Mouse (Mus musculus) hindbrain, embryonic 14.5 days (tissue): Measurements from ENCODE around the gene Cdon. TPM values are rescaled to one million over a fixed set of nuclear protein-coding genes. Genes with fewer than 3 reads are reported as not detected.

Source experiments
- ATAC-seq: fragments of 200-750 bp; cut with Nextera tagmentation; 2 replicates; pipeline ENCODE4 v1.8.0; 2017; ENCODE audit warnings: moderate number of reproducible peaks, mild to moderate bottlenecking, moderate TSS enrichment, moderate library complexity; ENCODE audit not compliant: low FRiP score
- DNase-seq: peaks from one replicate; pipeline ENCODE4 v3.0.0-alpha.2; 2015; ENCODE audit warnings: low spot score
- H3K27ac ChIP-seq: fragments of 300-500 bp; sonication (generic); 2 replicates; pipeline ENCODE4 v1.5.1; 2014; ENCODE audit warnings: mild to moderate bottlenecking, moderate library complexity
- H3K27me3 ChIP-seq: fragments of 300-500 bp; sonication (generic); 2 replicates; pipeline ENCODE4 v1.6.1; 2014; ENCODE audit warnings: mild to moderate bottlenecking, low read length, mixed read lengths; ENCODE audit not compliant: control insufficient read depth, insufficient read depth
- H3K36me3 ChIP-seq: fragments of 300-500 bp; sonication (generic); replicated peaks from 2 replicates; pipeline ENCODE4 v1.6.1; 2014; ENCODE audit not compliant: control insufficient read depth, insufficient read depth
- H3K4me1 ChIP-seq: fragments of 300-500 bp; sonication (generic); replicated peaks from 2 replicates; pipeline ENCODE4 v1.6.1; 2014; ENCODE audit warnings: antibody characterized with exemption, low read length, mixed read lengths; ENCODE audit not compliant: control insufficient read depth, insufficient read depth
- H3K4me2 ChIP-seq: fragments of 300-500 bp; sonication (generic); replicated peaks from 2 replicates; pipeline ENCODE4 v1.6.1; 2014; ENCODE audit warnings: mild to moderate bottlenecking, moderate library complexity
- H3K4me3 ChIP-seq: fragments of 300-500 bp; sonication (generic); replicated peaks from 2 replicates; pipeline ENCODE4 v1.5.1; 2014; ENCODE audit warnings: mild to moderate bottlenecking, low read length
- H3K9ac ChIP-seq: fragments of 300-500 bp; sonication (generic); 2 replicates; pipeline ENCODE4 v1.6.1; 2014
- H3K9me3 ChIP-seq: fragments of 300-500 bp; sonication (generic); 2 replicates; pipeline ENCODE4 v1.6.1; 2016; ENCODE audit warnings: low read length; ENCODE audit not compliant: control insufficient read depth
- WGBS: fragments of 180-500 bp; shearing (Covaris S2); extraction: QIAGEN DNeasy Blood & Tissue Kit; methylation state at CpG from one replicate; pipeline ENCODE4 v1.1.7; 2014; 5-methylcytosine and 5-hydroxymethylcytosine counted together
- polyA plus RNA-seq: library from polyadenylated mRNA; unstranded; fragments of >200 nt; fragmentation: Nextera tagmentation; extraction: Ambion mirVana; gene quantifications from 2 replicates; pipeline ENCODE4 v1.2.1, GENCODE M21; 2014

The Cdon gene
- polyA plus RNA-seq, 1 experiment from 2014 or later, result 5.0 TPM

DNA sequence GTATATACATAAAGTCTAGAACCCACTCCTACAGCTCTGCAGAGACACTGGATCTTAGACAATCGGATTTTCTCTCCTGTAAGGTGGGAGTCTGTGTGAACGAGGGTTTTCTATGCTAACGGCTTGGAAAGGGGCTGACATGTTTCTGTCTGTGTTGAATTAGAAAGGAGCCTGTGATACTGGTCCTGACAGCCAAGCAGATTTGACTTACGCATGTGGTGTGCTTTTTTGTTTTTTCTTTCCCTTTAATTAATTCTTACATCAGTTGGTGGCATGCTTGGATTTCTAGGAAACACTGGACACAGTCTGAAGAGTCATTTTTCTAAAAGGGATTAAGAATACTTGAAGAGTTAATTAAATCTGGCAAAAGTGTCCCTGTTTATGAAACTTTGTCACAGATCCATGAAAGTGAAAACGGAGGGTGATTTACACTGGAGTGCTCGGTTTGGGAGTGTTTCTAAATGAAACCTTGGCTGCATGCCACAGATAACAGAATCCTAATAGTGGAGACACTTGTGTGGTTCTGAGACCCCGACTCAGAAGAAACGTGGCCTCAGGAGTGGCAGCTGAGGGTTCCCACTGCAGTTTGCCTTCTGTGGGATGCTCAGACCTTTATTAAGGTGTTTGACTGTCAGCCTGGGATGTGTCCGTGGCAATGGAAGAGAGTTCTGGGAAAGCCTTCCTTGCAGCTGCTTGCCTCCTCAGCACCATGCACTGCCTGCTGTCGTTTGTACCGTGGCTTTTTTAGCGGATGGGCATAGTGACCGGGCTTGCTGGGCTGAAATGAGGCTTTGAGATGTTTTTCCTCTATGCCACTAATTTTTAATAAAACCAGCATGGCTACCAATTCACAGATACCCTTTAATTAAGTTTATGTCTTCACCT lies 61.3 kb downstream of the Cdon start:
- H3K4me3 ChIP-seq, result no peak overlapping the region

DNA sequence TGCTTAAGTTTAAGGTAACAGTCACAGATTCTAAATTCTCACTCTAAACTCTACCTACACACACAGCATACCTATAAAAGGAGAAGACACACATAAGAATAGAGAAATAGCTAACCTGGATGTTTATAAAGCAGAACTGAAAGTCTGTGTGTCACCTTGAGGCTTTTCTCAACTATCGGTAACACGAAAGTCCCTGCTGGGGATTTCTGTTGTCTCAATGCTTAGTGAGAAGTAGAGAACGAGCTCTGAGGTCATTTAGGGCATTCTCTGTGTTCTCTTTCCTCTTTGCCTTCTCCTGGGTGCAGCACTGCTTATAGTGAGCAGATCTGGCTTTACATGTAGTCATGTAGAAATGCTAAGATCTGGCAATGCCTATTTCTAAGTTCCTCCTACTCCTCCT lies 63.0 kb downstream of the Cdon start:
- Histone ChIP-seq H3K4me3 (no peak overlapping the region), H3K9ac (no peak overlapping the region), H3K27me3 (no peaks in the 10 kb centered on the region), H3K36me3 (peaks cover 67% of the 10 kb centered on the region), H3K4me1 (no peaks in the 10 kb centered on the region), H3K9me3 (no peaks in the 10 kb centered on the region), H3K27ac (no peak overlapping the region), H3K4me2 (no peak overlapping the region)
- WGBS, result 89% methylated on average over 3 of the region's 3 CpGs
- DNase-seq, result no peak
- ATAC-seq, result no peak

More for the DNA sequence above, 61.3 kb downstream of the Cdon start:
- Histone ChIP-seq H3K9ac (no peak overlapping the region), H3K36me3 (peaks cover 74% of the 10 kb centered on the region), H3K4me1 (no peaks in the 10 kb centered on the region), H3K4me2 (no peak overlapping the region), H3K27me3 (no peaks in the 10 kb centered on the region), H3K9me3 (no peaks in the 10 kb centered on the region), H3K27ac (no peak overlapping the region)
- 69% methylated on average over 13 of the region's 13 CpGs for WGBS
- no peak for ATAC-seq
- DNase-seq, result no peak

DNA sequence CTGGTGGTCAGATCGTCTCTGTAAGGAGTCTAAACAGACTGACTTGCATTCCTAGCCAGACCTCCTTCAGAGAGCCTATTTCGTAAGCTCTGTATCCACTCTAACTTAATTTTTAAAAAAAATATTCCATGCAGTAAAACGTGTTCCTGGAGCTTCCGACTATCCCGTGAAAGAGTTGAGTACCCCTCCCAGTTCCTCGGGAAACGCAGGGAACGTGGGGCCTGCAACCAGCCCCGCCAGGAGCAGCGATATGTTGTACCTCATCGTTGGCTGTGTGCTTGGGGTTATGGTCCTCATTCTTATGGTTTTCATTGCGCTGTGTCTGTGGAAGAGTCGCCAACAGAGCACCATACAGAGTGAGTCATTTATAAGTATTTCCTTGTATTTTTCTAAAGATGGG lies 65.7 kb downstream of the Cdon start:
- no peaks in the 10 kb centered on the region for H3K9me3 ChIP-seq
- H3K4me1 ChIP-seq, result no peaks in the 10 kb centered on the region
- no peak overlapping the region for H3K27ac ChIP-seq
- no peak overlapping the region for H3K4me2 ChIP-seq
- H3K4me3 ChIP-seq, result no peak overlapping the region
- WGBS, result 90% methylated on average over 13 of the region's 13 CpGs
- H3K27me3 ChIP-seq, result no peaks in the 10 kb centered on the region
- no peak overlapping the region for H3K9ac ChIP-seq
- no peak for ATAC-seq
- H3K36me3 ChIP-seq, result peaks cover 74% of the 10 kb centered on the region
- no peak for DNase-seq

DNA sequence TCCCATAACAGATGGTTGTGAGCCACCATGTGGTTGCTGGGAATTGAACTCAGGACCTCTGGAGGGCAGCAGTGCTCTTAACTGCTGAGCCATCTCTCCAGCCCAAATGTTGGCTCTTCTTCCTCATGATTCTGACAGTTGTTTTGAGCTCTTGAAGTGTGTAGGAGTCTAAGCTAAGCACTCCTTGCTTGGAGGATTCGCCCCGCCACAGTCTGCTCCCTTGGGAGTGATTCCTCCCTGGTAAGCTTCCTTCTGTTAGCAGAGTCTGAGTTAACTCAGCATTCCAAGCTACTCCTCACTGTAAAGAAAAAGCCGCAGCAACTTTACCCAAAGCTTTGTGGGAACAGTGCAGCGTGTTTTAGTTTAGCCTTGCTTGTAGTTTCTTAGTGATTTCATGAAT lies 67.6 kb downstream of the Cdon start:
- Histone ChIP-seq H3K9me3 (no peaks in the 10 kb centered on the region), H3K4me1 (no peaks in the 10 kb centered on the region), H3K27ac (no peak overlapping the region), H3K36me3 (peaks cover 60% of the 10 kb centered on the region), H3K4me2 (no peak overlapping the region), H3K4me3 (no peak overlapping the region), H3K27me3 (no peaks in the 10 kb centered on the region), H3K9ac (no peak overlapping the region)
- ATAC-seq (no peak), DNase-seq (no peak)
- 94% methylated on average over 4 of the region's 4 CpGs for WGBS

GRCm38 (mm10) chr9:35491109-35491866 lies 70.4 kb downstream of the Cdon start:
- Histone ChIP-seq H3K4me3 (no peak overlapping the region), H3K9ac (no peak overlapping the region), H3K4me1 (peaks cover 5% of the 10 kb centered on the region), H3K27ac (no peak overlapping the region), H3K4me2 (no peak overlapping the region), H3K27me3 (no peaks in the 10 kb centered on the region), H3K36me3 (peaks cover 57% of the 10 kb centered on the region), H3K9me3 (no peaks in the 10 kb centered on the region)
- DNase-seq, result no peak
- WGBS, result 80% methylated on average over 11 of the region's 11 CpGs
- ATAC-seq, result no peak

DNA sequence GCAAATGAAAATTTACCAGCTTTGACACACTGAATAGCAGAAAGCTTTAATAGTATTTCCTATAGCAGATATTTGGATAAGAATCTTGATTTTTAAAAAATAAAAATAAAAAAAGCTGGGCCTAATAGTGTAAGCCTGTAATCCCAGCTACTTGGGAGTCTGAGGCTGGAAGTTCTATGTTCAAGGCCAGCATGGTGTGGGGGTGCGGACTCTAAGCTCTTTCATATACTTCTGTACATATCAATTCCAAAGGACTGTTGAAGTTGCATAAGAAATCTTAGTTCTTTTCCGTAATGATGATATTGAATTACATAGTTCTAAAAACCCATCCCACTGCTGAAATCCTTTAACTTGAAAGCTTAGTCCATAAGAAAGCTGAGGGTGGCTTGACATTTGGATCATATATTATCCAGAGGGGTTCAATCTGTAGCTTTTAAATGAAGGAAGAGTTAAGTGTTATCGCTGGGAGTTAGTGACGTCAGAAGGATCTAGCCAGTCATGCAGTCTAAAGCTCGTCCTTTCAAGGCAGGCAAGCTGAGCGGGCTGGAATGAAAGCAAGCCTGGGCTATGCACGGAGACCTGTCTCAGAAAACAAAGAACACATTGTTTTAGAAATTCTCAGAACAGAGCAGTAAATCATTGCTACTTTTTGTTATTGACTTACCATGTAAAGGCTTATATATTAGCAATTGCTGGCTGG lies 72.3 kb downstream of the Cdon start:
- no peak for DNase-seq
- Histone ChIP-seq H3K4me1 (peaks cover 5% of the 10 kb centered on the region), H3K4me2 (no peak overlapping the region), H3K36me3 (peaks cover 41% of the 10 kb centered on the region), H3K4me3 (no peak overlapping the region), H3K27ac (no peak overlapping the region), H3K9me3 (no peaks in the 10 kb centered on the region), H3K9ac (no peak overlapping the region), H3K27me3 (no peaks in the 10 kb centered on the region)
- WGBS, result 45% methylated on average over 7 of the region's 7 CpGs
- ATAC-seq, result no peak; the same call in 1 of the 2 replicates

GRCm38 (mm10) chr9:35493733-35494092 lies 72.8 kb downstream of the Cdon start:
- DNase-seq (no peak), ATAC-seq (no peak)
- no peak overlapping the region for H3K4me2 ChIP-seq
- H3K4me1 ChIP-seq, result peaks cover 5% of the 10 kb centered on the region
- H3K27ac ChIP-seq, result no peak overlapping the region
- WGBS, result 54% methylated on average over 4 of the region's 4 CpGs
- peaks cover 45% of the 10 kb centered on the region for H3K36me3 ChIP-seq
- H3K9ac ChIP-seq, result no peak overlapping the region
- no peaks in the 10 kb centered on the region for H3K27me3 ChIP-seq
- no peak overlapping the region for H3K4me3 ChIP-seq
- H3K9me3 ChIP-seq, result no peaks in the 10 kb centered on the region

- Histone ChIP-seq H3K9ac (no peak overlapping the region), H3K4me3 (no peak overlapping the region), H3K9me3 (no peaks in the 10 kb centered on the region), H3K4me2 (no peak overlapping the region), H3K36me3 (peaks cover 37% of the 10 kb centered on the region), H3K27me3 (no peaks in the 10 kb centered on the region), H3K27ac (no peak overlapping the region), H3K4me1 (peaks cover 5% of the 10 kb centered on the region)
- DNase-seq (no peak), ATAC-seq (no peak)
- WGBS, result 71% methylated on average over 4 of the region's 4 CpGs
These were observed 74.0 kb downstream of the Cdon start for GRCm38 (mm10) chr9:35494937-35495336.

GRCm38 (mm10) chr9:35495471-35495870 lies 74.5 kb downstream of the Cdon start:
- no peak for ATAC-seq
- 76% methylated on average over 3 of the region's 3 CpGs for WGBS

More at GRCm38 (mm10) chr9:35495471-35495870, 74.5 kb downstream of the Cdon start:
- H3K9me3 ChIP-seq, result no peaks in the 10 kb centered on the region
- peaks cover 40% of the 10 kb centered on the region for H3K36me3 ChIP-seq
- peaks cover 5% of the 10 kb centered on the region for H3K4me1 ChIP-seq
- H3K4me3 ChIP-seq, result no peak overlapping the region
- no peak overlapping the region for H3K9ac ChIP-seq
- H3K27ac ChIP-seq, result no peak overlapping the region
- DNase-seq, result no peak
- no peaks in the 10 kb centered on the region for H3K27me3 ChIP-seq
- H3K4me2 ChIP-seq, result no peak overlapping the region
